In genomic region chr7:126963548-126964286, GRCm38 (mm10) we compare ENCODE assay signal across 8 mouse cellular contexts. TPM values are rescaled to one million over a fixed set of nuclear protein-coding genes. Genes with fewer than 3 reads are reported as not detected.
DNase-seq lines count a peak whose midpoint lies in the region; ATAC-seq and TF ChIP-seq lines count a peak whose summit lies in the region.

No protein-coding gene starts in this region.

- peak; percentile 49 for TF ChIP-seq CTCF in C2C12 (IDR thresholded peaks at IDR 0.05; ENCODE audit: control insufficient read depth, insufficient read depth, insufficient read length)
- TF ChIP-seq CTCF in bone marrow macrophage, adult 2 months (IDR thresholded peaks at IDR 0.05; ENCODE audit: low read depth, low read length) = peak; percentile 27; the same call in 1 of the 2 replicates
- peak; percentile 78 for TF ChIP-seq CTCF in intestine, postnatal 0 days (IDR thresholded peaks at IDR 0.05; ENCODE audit: low read depth)

- no peaks in the 10 kb centered on the region for H3K79me2 ChIP-seq in C2C12 (ENCODE audit: control insufficient read depth, insufficient read depth)

- H3K27ac ChIP-seq in heart, embryonic 11.5 days (ENCODE audit: low read depth, low read length) = no peak overlapping the region
- no peak overlapping the region for H3K27ac ChIP-seq in bone marrow macrophage, adult 2 months (ENCODE audit: insufficient read depth, low read depth, low read length)
- no peak overlapping the region for H3K27ac ChIP-seq in intestine, postnatal 0 days (ENCODE audit: low read depth, low read length)

- WGBS in heart, embryonic 11.5 days (ENCODE audit: insufficient replicate concordance) = 27% methylated on average over 19 of the region's 19 CpGs
- WGBS in intestine, postnatal 0 days = 33% methylated on average over 19 of the region's 19 CpGs

- no peak overlapping the region for H3K4me3 ChIP-seq in heart, embryonic 11.5 days (ENCODE audit: low read depth, low read length)
- H3K4me3 ChIP-seq in C2C12 (ENCODE audit: insufficient read depth, poor library complexity, severe bottlenecking) = no peak overlapping the region
- H3K4me3 ChIP-seq in bone marrow macrophage, adult 2 months (ENCODE audit: insufficient read depth, low read length) = no peak overlapping the region
- no peak overlapping the region for H3K4me3 ChIP-seq in intestine, postnatal 0 days (ENCODE audit: low read depth, low read length)

- peaks cover 24% of the 10 kb centered on the region for H3K27me3 ChIP-seq in heart, embryonic 11.5 days (ENCODE audit: control insufficient read depth, insufficient read depth, low read length)
- peaks cover 67% of the 10 kb centered on the region for H3K27me3 ChIP-seq in C2C12 (ENCODE audit: control insufficient read depth, insufficient read depth, insufficient read length)
- H3K27me3 ChIP-seq in intestine, postnatal 0 days (replicated peaks; ENCODE audit: control insufficient read depth, insufficient read depth, low read length) = peaks cover 9% of the 10 kb centered on the region; the same call in 1 of the 2 replicates

- no peak overlapping the region for H3ac ChIP-seq in C2C12 (ENCODE audit: control insufficient read depth, insufficient read length, low read depth)

- TF ChIP-seq POLR2A in bone marrow macrophage, adult 2 months (IDR thresholded peaks at IDR 0.05; ENCODE audit: borderline replicate concordance, low read depth, low read length) = no peak

- H3K9me3 ChIP-seq in heart, embryonic 11.5 days (replicated peaks; ENCODE audit: control insufficient read depth, low read length) = no peaks in the 10 kb centered on the region
- H3K9me3 ChIP-seq in intestine, postnatal 0 days (ENCODE audit: control insufficient read depth) = no peaks in the 10 kb centered on the region

- no peaks in the 10 kb centered on the region for H3K79me3 ChIP-seq in C2C12 (ENCODE audit: low read depth)

- DNase-seq in heart, postnatal 25 days (ENCODE audit: low spot score) = no peak
- DNase-seq in lung, postnatal 10 days = peak; percentile 55
- DNase-seq in right cerebral cortex, postnatal 4 days = no peak
- DNase-seq in frontal cortex, postnatal 36 days (ENCODE audit: low spot score in 2 of 2) = no peak

- no peak overlapping the region for H3K9ac ChIP-seq in heart, embryonic 11.5 days (ENCODE audit: low read depth, low read length)
- no peak overlapping the region for H3K9ac ChIP-seq in intestine, postnatal 0 days (ENCODE audit: low read depth, low read length)

- H3K4me2 ChIP-seq in heart, embryonic 11.5 days = peak overlapping the region; percentile 21
- no peak overlapping the region for H3K4me2 ChIP-seq in intestine, postnatal 0 days (replicated peaks; ENCODE audit: low read depth)

- H3K36me3 ChIP-seq in heart, embryonic 11.5 days (ENCODE audit: control insufficient read depth, insufficient read depth, low read length) = no peaks in the 10 kb centered on the region
- H3K36me3 ChIP-seq in C2C12 (ENCODE audit: control insufficient read depth, insufficient read depth) = no peaks in the 10 kb centered on the region
- no peaks in the 10 kb centered on the region for H3K36me3 ChIP-seq in intestine, postnatal 0 days (ENCODE audit: control insufficient read depth, insufficient read depth)

- H3K4me1 ChIP-seq in heart, embryonic 11.5 days (ENCODE audit: control insufficient read depth, insufficient read depth, low read length) = no peaks in the 10 kb centered on the region
- H3K4me1 ChIP-seq in bone marrow macrophage, adult 2 months (ENCODE audit: control insufficient read depth, insufficient read depth, low read length) = peaks cover 8% of the 10 kb centered on the region
- no peaks in the 10 kb centered on the region for H3K4me1 ChIP-seq in intestine, postnatal 0 days (replicated peaks; ENCODE audit: control insufficient read depth, insufficient read depth, low read length)

- intact Hi-C loops in heart, postnatal 25 days (cut with DNase I) = loop anchor here (5.0 kb wide), 1 partner anchor 131 kb away; the partner anchor contains the start of gene 4930451I11Rik

- ATAC-seq in heart, embryonic 11.5 days (replicated peaks; ENCODE audit: insufficient number of reproducible peaks, low FRiP score, low TSS enrichment) = no peak
- ATAC-seq in intestine, postnatal 0 days = no peak

TF ChIP-seq in C2C12, 6 proteins besides CTCF, POLR2A, EP300 and RAD21:
- TF ChIP-seq MYOD1 (IDR thresholded peaks at IDR 0.05; ENCODE audit: control insufficient read depth, insufficient read length, low read depth) = no peak
TF ChIP-seq in C2C12: peak in this region for 0.

RNA-seq across cellular contexts. Expression of gene Cdipt, which starts 12.0 kb away (rescaled TPM):
- polyA plus RNA-seq in heart, embryonic 11.5 days (2014; fragmentation: Nextera tagmentation; extraction: Ambion mirVana) = 62.8 and 63.0 TPM in 2 replicates
- 10 to 100 TPM; 52.0 to 56.6 TPM for total RNA-seq in heart, postnatal 25 days (2021)
- polyA plus RNA-seq in C2C12 (2012; fragmentation: generic; extraction: Trizol) = 115 TPM
- 112 and 118 TPM in 2 replicates for polyA plus RNA-seq in bone marrow macrophage, adult 2 months (2012; ENCODE audit: insufficient read depth, insufficient read length, missing spikeins)
- 159 and 169 TPM in 2 replicates for polyA plus RNA-seq in intestine, postnatal 0 days (2015; fragmentation: Nextera tagmentation; extraction: Ambion mirVana)

RNA-seq across cellular contexts. Expression of gene Cdiptos, which starts 12.2 kb away (rescaled TPM):
- polyA plus RNA-seq in heart, embryonic 11.5 days (2014; fragmentation: Nextera tagmentation; extraction: Ambion mirVana) = 1.1 and 1.2 TPM in 2 replicates
- under 1 TPM in 1 of 2 experiments, not detected in 1; 0.25 TPM for total RNA-seq in heart, postnatal 25 days (2021)
- 0.06 TPM for polyA plus RNA-seq in C2C12 (2012; fragmentation: generic; extraction: Trizol)
- polyA plus RNA-seq in bone marrow macrophage, adult 2 months (2012; ENCODE audit: insufficient read depth, insufficient read length, missing spikeins) = 7.3 and 7.4 TPM in 2 replicates
- 3.2 TPM in 2 replicates for polyA plus RNA-seq in intestine, postnatal 0 days (2015; fragmentation: Nextera tagmentation; extraction: Ambion mirVana)

RNA-seq across cellular contexts. Expression of gene Sez6l2, which starts 13.4 kb away (rescaled TPM):
- 0.20 and 0.31 TPM in 2 replicates for polyA plus RNA-seq in heart, embryonic 11.5 days (2014; fragmentation: Nextera tagmentation; extraction: Ambion mirVana)
- total RNA-seq in heart, postnatal 25 days (2021) = 10 to 100 TPM in 1 of 2 experiments, 1 to 10 TPM in 1; 8.3 to 11.4 TPM
- polyA plus RNA-seq in C2C12 (2012; fragmentation: generic; extraction: Trizol) = 0.11 TPM
- 1.6 and 2.6 TPM in 2 replicates for polyA plus RNA-seq in bone marrow macrophage, adult 2 months (2012; ENCODE audit: insufficient read depth, insufficient read length, missing spikeins)
- 1.3 and 1.9 TPM in 2 replicates for polyA plus RNA-seq in intestine, postnatal 0 days (2015; fragmentation: Nextera tagmentation; extraction: Ambion mirVana)

RNA-seq across cellular contexts. Expression of gene Asphd1, which starts 14.3 kb away (rescaled TPM):
- 0.23 TPM in 1 of 2 replicates, not detected in the other for polyA plus RNA-seq in heart, embryonic 11.5 days (2014; fragmentation: Nextera tagmentation; extraction: Ambion mirVana)
- total RNA-seq in heart, postnatal 25 days (2021) = not detected
- 0.07 TPM for polyA plus RNA-seq in C2C12 (2012; fragmentation: generic; extraction: Trizol)
- not detected in 2 replicates for polyA plus RNA-seq in bone marrow macrophage, adult 2 months (2012; ENCODE audit: insufficient read depth, insufficient read length, missing spikeins)
- 0.16 and 0.21 TPM in 2 replicates for polyA plus RNA-seq in intestine, postnatal 0 days (2015; fragmentation: Nextera tagmentation; extraction: Ambion mirVana)

RNA-seq across cellular contexts. Expression of gene Kctd13, which starts 35.0 kb away (rescaled TPM):
- 11.5 and 12.6 TPM in 2 replicates for polyA plus RNA-seq in heart, embryonic 11.5 days (2014; fragmentation: Nextera tagmentation; extraction: Ambion mirVana)
- 1 to 10 TPM; 5.3 to 6.8 TPM for total RNA-seq in heart, postnatal 25 days (2021)
- polyA plus RNA-seq in C2C12 (2012; fragmentation: generic; extraction: Trizol) = 18.3 TPM
- polyA plus RNA-seq in bone marrow macrophage, adult 2 months (2012; ENCODE audit: insufficient read depth, insufficient read length, missing spikeins) = 16.2 and 17.5 TPM in 2 replicates
- 11.4 and 11.9 TPM in 2 replicates for polyA plus RNA-seq in intestine, postnatal 0 days (2015; fragmentation: Nextera tagmentation; extraction: Ambion mirVana)

Comparison
In these comparisons a context has a peak if more than half of its experiments do, and no peak if none do; other contexts are left out.
1. CTCF ChIP-seq: peak in every context shown above with its lines; median percentile 78 in intestine, postnatal 0 days; 49 in C2C12; 27 in bone marrow macrophage, adult 2 months.